Mouse (Mus musculus) thymus, postnatal 14 days (tissue): ENCODE results near the gene Gp1bb.

Source experiments
- DNase-seq: peaks from one replicate; pipeline ENCODE4 v3.0.0; 2021

Gene Gp1bb

GRCm38 (mm10) chr16:18598006-18598405 is 24.2 kb downstream of the Gp1bb start:
- no peak for DNase-seq

GRCm38 (mm10) chr16:18596255-18596654 is 25.9 kb downstream of the Gp1bb start:
- no peak for DNase-seq

GRCm38 (mm10) chr16:18593930-18594329 is 28.3 kb downstream of the Gp1bb start:
- DNase-seq = no peak

- DNase-seq = peak; percentile 68
Measured at GRCm38 (mm10) chr16:18591047-18592018, 30.9 kb downstream of the Gp1bb start.

GRCm38 (mm10) chr16:18589804-18590790 is 32.1 kb downstream of the Gp1bb start, which contains the start of gene Tbx1:
Gene Tbx1, minus strand, starts transcription at chr16:18590671.
- DNase-seq = peak; percentile 76

DNA sequence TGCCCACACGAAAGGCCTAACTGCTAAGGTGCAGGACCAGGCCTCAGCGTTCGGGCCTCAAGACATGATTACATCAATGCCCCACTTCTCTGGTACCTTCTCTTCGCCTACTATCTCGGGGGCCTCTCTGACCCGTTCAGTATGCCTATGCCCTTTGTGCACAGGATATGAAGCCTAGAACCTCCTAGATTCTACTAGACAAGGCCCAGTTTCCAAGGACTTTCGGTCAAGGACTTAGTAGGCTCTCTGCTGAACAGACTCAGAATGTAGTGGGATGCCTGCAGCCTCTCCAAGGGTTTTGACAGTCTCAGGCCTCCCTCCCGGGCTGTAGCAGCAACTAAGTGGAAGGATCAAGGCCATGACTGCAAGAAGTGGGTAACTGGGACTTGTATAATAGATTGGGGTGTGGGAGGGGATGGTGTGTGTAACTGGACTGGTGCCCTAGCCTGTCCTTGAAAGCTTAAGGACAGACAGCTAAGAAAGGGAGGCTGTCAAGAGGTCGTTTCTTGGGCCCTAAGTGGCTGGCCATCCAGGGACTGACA is 33.1 kb downstream of the Gp1bb start:
- no peak for DNase-seq

DNA sequence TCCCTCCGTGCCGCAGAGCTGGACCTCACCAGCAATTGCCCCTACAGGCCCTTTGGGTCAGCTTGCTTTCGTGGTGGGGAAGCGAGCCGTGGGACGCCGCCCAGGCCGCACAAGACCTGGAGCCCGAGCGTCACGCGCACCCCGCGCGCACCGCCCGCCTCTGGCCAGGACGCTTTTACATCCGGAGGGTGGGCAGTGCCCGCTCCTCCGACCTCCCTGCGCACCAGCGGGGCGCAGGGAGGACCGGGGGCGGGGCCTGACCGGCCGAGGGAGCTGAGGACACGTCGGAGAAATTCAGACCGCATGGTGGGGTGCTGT is 33.5 kb downstream of the Gp1bb start:
- DNase-seq = no peak

DNA sequence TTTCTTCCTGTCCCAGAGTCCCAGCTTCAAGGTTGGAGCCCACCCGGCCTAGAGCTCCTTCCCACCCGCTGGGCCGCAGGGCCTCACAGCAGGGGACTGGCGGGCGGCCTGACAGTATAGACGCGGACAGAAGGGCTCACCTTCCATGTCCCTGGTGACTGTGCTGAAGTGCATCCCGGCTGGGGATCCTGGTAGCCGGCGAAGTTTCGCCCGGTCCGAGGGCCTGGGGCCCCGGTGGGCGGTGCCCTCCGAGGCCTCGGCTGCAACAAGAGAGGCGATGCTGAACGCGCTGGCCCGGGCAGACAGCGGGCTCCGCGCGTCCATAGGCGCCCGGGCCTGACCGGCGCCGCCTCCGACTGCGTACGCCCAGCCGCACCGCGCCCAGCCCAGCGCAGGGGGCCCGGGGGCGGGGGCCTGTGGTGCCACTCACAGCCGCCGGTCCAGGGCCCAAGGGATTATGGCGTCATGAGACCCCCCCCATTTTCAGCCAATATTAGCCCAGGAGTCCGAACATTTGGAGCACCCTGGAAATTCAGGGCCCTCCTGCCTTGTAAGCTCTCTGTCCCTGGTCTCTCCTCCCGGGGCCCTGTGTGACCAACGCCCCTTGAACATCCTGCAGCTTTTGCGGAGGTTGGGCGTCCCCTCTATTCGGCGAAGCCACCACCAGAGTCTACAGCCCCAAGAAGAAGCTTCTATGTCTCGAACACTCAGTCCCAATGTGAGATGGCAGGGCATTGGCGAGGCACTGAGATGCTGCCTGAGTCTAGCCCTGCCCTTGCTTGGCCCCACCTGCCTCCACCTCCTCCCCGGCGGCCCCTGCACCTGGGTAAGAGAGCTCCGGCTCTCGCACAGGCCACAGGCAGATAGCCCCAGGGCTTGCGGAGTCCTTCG is 34.1 kb downstream of the Gp1bb start:
- no peak for DNase-seq

DNA sequence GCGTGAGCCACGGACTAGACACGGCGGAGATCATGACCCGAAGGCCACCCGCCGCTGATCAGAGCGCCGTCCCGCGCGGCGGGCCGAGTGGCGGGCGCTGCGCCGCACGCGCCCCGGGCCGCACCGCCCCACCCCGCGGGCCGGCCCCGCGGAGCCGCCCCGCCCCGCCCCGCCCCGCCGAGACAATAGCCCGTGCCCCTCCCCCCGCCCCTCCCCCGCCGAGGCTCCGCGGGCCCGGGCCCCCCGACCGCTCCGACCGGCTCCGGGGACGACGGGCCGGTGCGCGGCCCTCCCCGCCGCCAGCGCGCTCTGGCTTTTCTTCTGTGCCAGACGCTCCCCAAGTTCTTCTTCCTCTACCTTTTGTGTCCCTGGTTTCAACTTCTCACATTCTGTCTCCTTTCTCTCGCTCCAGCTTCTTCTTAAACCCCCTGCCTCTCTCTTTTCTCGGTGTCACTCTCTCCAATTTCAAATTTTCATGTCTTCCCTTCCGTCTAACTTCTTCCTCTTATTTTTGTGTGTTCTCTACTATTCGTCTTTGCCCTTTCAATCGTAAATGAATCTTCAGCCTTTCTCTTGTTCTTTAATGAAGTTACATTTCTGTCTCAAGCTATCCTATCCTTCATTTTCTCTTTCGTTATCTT is 35.2 kb downstream of the Gp1bb start:
- no peak for DNase-seq

DNA sequence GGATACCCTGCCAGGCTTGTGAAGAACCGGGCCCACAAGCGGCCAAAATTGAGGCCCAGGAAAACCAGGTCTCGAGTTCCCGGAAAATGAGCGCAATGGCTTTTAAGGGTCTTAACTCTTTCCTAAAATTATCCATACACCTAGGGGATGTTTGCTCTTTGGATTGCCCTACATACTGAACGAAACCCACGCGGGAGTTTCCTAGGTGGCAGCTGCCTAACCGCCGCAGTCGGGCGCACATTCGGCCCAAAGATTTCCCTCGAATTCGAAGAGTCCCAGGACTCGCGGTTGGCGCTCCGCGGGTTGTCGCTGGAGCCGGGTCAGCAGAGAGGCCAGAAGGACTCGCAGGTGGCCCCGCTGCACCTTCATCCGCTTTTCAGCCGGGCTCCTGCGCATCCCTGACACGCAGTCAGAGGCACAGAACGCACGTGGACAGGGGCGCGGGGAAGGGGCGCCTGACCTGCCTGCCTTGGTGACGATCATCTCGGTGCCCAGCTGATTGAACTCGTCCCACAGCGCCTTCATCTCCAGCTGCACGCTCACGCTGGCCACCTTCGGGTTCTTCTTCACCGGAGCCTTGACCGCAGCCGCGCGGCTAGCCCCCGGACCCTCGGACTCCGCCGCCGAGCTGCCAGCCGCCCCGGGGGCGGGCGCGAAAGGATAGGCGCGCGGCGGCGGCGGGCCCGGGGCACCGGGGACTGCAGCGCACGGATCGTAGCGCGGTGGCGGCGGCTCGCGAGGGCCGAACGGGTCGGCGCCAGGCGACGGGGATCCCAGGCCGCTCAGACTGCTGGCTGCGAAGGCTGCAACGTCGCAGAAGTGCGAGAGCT is 35.9 kb downstream of the Gp1bb start:
- no peak for DNase-seq

GRCm38 (mm10) chr16:18585676-18586075 is 36.5 kb downstream of the Gp1bb start:
- no peak for DNase-seq

DNA sequence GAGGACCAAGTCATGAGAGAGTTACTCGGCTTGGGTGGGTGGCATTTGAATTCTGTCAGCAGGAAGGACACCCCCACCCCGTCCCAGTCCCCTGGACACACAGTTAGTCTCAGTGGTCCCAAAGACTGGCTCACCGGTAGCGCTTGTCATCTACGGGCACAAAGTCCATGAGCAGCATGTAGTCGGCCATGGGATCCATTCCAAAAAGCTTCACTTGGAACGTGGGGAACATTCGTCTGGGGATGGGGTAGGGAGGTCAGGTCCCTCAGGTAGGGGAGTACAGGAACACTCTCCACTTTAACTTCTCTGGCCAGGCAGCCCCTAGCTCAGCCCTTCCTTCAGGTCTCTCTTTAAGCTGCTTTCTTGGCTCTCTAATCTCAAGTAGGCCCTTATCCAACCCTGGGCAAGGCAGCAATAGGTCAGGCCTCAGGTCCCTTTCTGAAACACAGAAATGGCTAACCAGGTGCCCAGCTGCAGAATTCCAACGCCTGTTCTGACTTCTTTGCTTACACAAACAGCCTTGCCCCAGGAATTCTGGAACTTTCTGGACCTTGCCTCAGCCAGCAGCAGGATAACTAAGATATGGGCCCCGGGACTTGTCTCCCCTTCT is 37.2 kb downstream of the Gp1bb start:
- DNase-seq = no peak

DNA sequence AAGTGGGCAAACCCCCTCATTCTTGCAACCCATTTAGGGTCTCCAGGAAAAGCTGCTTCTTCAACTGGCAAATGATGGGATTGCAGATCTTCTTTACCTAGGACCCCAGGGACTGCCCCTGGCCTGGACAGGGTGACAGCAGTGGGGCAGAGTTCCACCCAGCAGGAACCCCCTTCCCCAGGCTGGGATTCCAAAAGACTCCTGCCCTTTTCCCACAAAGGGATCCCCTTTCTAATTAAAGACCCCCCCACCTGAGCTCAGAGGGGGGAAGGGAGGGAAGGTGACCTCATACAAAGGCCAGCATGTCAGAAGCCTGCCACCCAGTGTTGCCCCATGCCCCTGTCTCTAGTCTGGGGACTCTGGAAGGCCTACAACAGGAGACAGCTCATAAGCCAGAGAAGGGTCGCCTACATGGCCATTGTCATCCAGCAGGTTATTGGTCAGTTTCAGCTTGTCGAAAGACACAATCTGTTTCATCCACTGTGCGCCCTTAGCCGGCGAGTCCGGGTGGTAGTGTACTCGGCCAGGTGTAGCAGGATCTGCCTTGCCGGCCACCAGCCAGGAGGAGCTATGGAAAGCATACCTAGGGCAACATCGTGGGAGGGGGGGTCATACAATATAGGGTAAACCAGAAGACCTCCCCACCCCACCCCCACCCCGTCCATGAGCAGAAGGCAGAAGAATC is 38.4 kb downstream of the Gp1bb start:
- no peak for DNase-seq

DNA sequence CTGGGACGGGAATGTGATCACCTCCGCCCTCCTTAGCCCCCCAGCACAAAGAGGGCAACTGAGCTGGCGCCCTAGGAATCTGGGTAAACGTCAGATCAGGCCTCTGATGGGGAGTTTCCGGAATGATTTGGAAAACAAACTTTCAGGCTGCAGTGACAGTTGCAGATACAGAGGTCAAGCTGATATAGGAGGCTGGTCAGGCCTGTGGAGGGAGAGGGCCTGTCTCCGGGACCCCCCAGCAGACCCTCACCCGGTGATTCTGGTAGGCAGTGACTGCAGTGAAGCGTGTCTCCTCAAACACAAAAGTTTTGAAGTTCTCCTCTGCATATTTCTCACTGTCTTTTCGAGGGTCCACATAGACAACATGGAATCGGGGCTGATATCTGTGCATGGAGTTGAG is 39.0 kb downstream of the Gp1bb start:
- no peak for DNase-seq

- no peak for DNase-seq
Measured at GRCm38 (mm10) chr16:18582426-18583148, 39.6 kb downstream of the Gp1bb start.

GRCm38 (mm10) chr16:18581623-18582205 is 40.5 kb downstream of the Gp1bb start:
- DNase-seq = no peak

GRCm38 (mm10) chr16:18581050-18581622 is 41.1 kb downstream of the Gp1bb start:
- no peak for DNase-seq

- no peak for DNase-seq
Measured at GRCm38 (mm10) chr16:18580389-18580788, 41.8 kb downstream of the Gp1bb start.
